Mouse (Mus musculus): Measurements from ENCODE around the gene Abcc8.

- TF ChIP-seq NRF1 (IDR thresholded peaks at IDR 0.05; ENCODE audit: low read depth, low read length) (no peak), CTCF (conservative IDR thresholded peaks at IDR 0.05 in 1 of 2, IDR thresholded peaks at IDR 0.05 in 1 of 2; ENCODE audit: low read depth in 2 of 2, low read length in 2 of 2) (no peak), POLR2A (IDR thresholded peaks at IDR 0.05; ENCODE audit: low read depth, low read length) (no peak), MYC (IDR thresholded peaks at IDR 0.05; ENCODE audit: low read depth, low read length) (no peak), PAX5 (IDR thresholded peaks at IDR 0.05; ENCODE audit: low read length) (no peak), EP300 (IDR thresholded peaks at IDR 0.05; ENCODE audit: low read length) (no peak)
Observed at GRCm38 (mm10) chr7:46138329-46138930, 41.4 kb downstream of the Abcc8 start.

Measured in CH12.LX (cell line).